ENCODE assay signal across 10 mouse cellular contexts in genomic region chr12:111848300-111848798, GRCm38 (mm10). TPM values are rescaled to one million over a fixed set of nuclear protein-coding genes. Genes with fewer than 3 reads are reported as not detected.
DNase-seq lines count a peak whose midpoint lies in the region; ATAC-seq and TF ChIP-seq lines count a peak whose summit lies in the region.
"Had no signal": no experiment of that assay in that cellular context is flagged by ENCODE, and none has a peak within 500 bp of the region (broad histone marks: within the 10 kb centered on the region; RNA-seq: fewer than 3 reads in every experiment).

No protein-coding gene starts in this region.

- TF ChIP-seq CTCF in layer of hippocampus, adult 2 months (conservative IDR thresholded peaks at IDR 0.05), result no peak

- no peaks in the 10 kb centered on the region for H3K4me1 ChIP-seq in intestine, embryonic 15.5 days (replicated peaks)
- H3K4me1 ChIP-seq in forebrain, embryonic 16.5 days (replicated peaks; ENCODE audit: control insufficient read depth, insufficient read depth, low read length), result no peaks in the 10 kb centered on the region
- no peaks in the 10 kb centered on the region for H3K4me1 ChIP-seq in neural tube, embryonic 15.5 days
- H3K4me1 ChIP-seq: hindbrain, embryonic 12.5 days had no signal

- no peak for DNase-seq in layer of hippocampus, adult 2 months (ENCODE audit: low spot score in 2 of 2)
- no peak for DNase-seq in layer of hippocampus, adult 9-10 months (ENCODE audit: low spot score)
- peak; percentile 11 for DNase-seq in R1 (ENCODE audit: low read depth, low spot score)
- peak; percentile 52 to 64 for DNase-seq in cerebellum, postnatal 25 days
- DNase-seq in thymus, postnatal 14 days, result no peak

- no peak overlapping the region for H3K9ac ChIP-seq in intestine, embryonic 15.5 days
- no peak overlapping the region for H3K9ac ChIP-seq in forebrain, embryonic 16.5 days (replicated peaks; ENCODE audit: low read depth, low read length)
- H3K9ac ChIP-seq in neural tube, embryonic 15.5 days (replicated peaks), result no peak overlapping the region
- H3K9ac ChIP-seq: hindbrain, embryonic 12.5 days; limb, embryonic 12.5 days had no signal

- no peaks in the 10 kb centered on the region for H3K9me3 ChIP-seq in intestine, embryonic 15.5 days
- no peaks in the 10 kb centered on the region for H3K9me3 ChIP-seq in forebrain, embryonic 16.5 days (ENCODE audit: control insufficient read depth, low read length)
- H3K9me3 ChIP-seq in neural tube, embryonic 15.5 days (replicated peaks), result no peaks in the 10 kb centered on the region
- H3K9me3 ChIP-seq: limb, embryonic 12.5 days had no signal

- ATAC-seq in intestine, embryonic 15.5 days, result peak; percentile 41
- ATAC-seq in forebrain, embryonic 16.5 days, result no peak
- ATAC-seq in neural tube, embryonic 15.5 days (ENCODE audit: low FRiP score), result no peak

- H3K27me3 ChIP-seq in intestine, embryonic 15.5 days (replicated peaks), result no peaks in the 10 kb centered on the region
- H3K27me3 ChIP-seq in forebrain, embryonic 16.5 days (replicated peaks; ENCODE audit: control insufficient read depth, insufficient read depth, low read length), result no peaks in the 10 kb centered on the region
- no peaks in the 10 kb centered on the region for H3K27me3 ChIP-seq in neural tube, embryonic 15.5 days (replicated peaks)
- H3K27me3 ChIP-seq: hindbrain, embryonic 12.5 days; limb, embryonic 12.5 days had no signal

- H3K27ac ChIP-seq in layer of hippocampus, adult 2 months, result peak overlapping the region; percentile 68; the same call in 1 of the 2 replicates
- no peak overlapping the region for H3K27ac ChIP-seq in intestine, embryonic 15.5 days
- H3K27ac ChIP-seq in forebrain, embryonic 16.5 days (ENCODE audit: low read length), result no peak overlapping the region
- no peak overlapping the region for H3K27ac ChIP-seq in neural tube, embryonic 15.5 days (replicated peaks)
- H3K27ac ChIP-seq: hindbrain, embryonic 12.5 days; limb, embryonic 12.5 days had no signal

- no peak overlapping the region for H3K4me2 ChIP-seq in intestine, embryonic 15.5 days (replicated peaks)
- H3K4me2 ChIP-seq in forebrain, embryonic 16.5 days (ENCODE audit: low read length), result no peak overlapping the region
- no peak overlapping the region for H3K4me2 ChIP-seq in neural tube, embryonic 15.5 days
- H3K4me2 ChIP-seq: hindbrain, embryonic 12.5 days; limb, embryonic 12.5 days had no signal

- no peaks in the 10 kb centered on the region for H3K36me3 ChIP-seq in intestine, embryonic 15.5 days
- no peaks in the 10 kb centered on the region for H3K36me3 ChIP-seq in forebrain, embryonic 16.5 days (ENCODE audit: control insufficient read depth, insufficient read depth)
- peaks cover 18% of the 10 kb centered on the region for H3K36me3 ChIP-seq in neural tube, embryonic 15.5 days
- H3K36me3 ChIP-seq: hindbrain, embryonic 12.5 days; limb, embryonic 12.5 days had no signal

- WGBS in intestine, embryonic 15.5 days, result 63% methylated on average over 9 of the region's 9 CpGs
- WGBS in forebrain, embryonic 16.5 days, result 87% methylated on average over 9 of the region's 9 CpGs
- 69% methylated on average over 9 of the region's 9 CpGs for WGBS in neural tube, embryonic 15.5 days

- H3K4me3 ChIP-seq in layer of hippocampus, adult 2 months, result no peak overlapping the region
- no peak overlapping the region for H3K4me3 ChIP-seq in intestine, embryonic 15.5 days (replicated peaks)
- no peak overlapping the region for H3K4me3 ChIP-seq in forebrain, embryonic 16.5 days (replicated peaks; ENCODE audit: low read length)
- H3K4me3 ChIP-seq in neural tube, embryonic 15.5 days (replicated peaks), result no peak overlapping the region
- H3K4me3 ChIP-seq: hindbrain, embryonic 12.5 days; limb, embryonic 12.5 days had no signal

RNA-seq across cellular contexts. Expression of gene Zfyve21, which starts 34.4 kb away (rescaled TPM):
- 10 to 100 TPM; 20.0 to 20.6 TPM for total RNA-seq in layer of hippocampus, adult 2 months (2021)
- 183 and 191 TPM in 2 replicates for polyA plus RNA-seq in intestine, embryonic 15.5 days (2015; fragmentation: Nextera tagmentation; extraction: Ambion mirVana)
- polyA plus RNA-seq in forebrain, embryonic 16.5 days (2015; fragmentation: Nextera tagmentation; extraction: Ambion mirVana), result 37.6 and 40.1 TPM in 2 replicates
- 39.8 and 64.0 TPM in 2 replicates for polyA plus RNA-seq in neural tube, embryonic 15.5 days (2015; fragmentation: Nextera tagmentation; extraction: Ambion mirVana)

RNA-seq across cellular contexts. Expression of gene Xrcc3, which starts 34.7 kb away (rescaled TPM):
- total RNA-seq in layer of hippocampus, adult 2 months (2021), result 1 to 10 TPM; 3.2 to 4.2 TPM
- 8.9 and 9.9 TPM in 2 replicates for polyA plus RNA-seq in intestine, embryonic 15.5 days (2015; fragmentation: Nextera tagmentation; extraction: Ambion mirVana)
- polyA plus RNA-seq in forebrain, embryonic 16.5 days (2015; fragmentation: Nextera tagmentation; extraction: Ambion mirVana), result 3.3 and 4.5 TPM in 2 replicates
- polyA plus RNA-seq in neural tube, embryonic 15.5 days (2015; fragmentation: Nextera tagmentation; extraction: Ambion mirVana), result 2.5 and 4.6 TPM in 2 replicates

RNA-seq across cellular contexts. Expression of gene Ppp1r13b, which starts 59.6 kb away (rescaled TPM):
- total RNA-seq in layer of hippocampus, adult 2 months (2021), result 100 to 1,000 TPM; 101 to 106 TPM
- polyA plus RNA-seq in intestine, embryonic 15.5 days (2015; fragmentation: Nextera tagmentation; extraction: Ambion mirVana), result 19.8 and 21.7 TPM in 2 replicates
- polyA plus RNA-seq in forebrain, embryonic 16.5 days (2015; fragmentation: Nextera tagmentation; extraction: Ambion mirVana), result 21.8 and 23.5 TPM in 2 replicates
- polyA plus RNA-seq in neural tube, embryonic 15.5 days (2015; fragmentation: Nextera tagmentation; extraction: Ambion mirVana), result 32.1 and 33.5 TPM in 2 replicates

Comparison
In these comparisons a context has a peak if more than half of its experiments do, and no peak if none do; other contexts are left out.
1. DNase-seq: peak in R1 (single experiment) and cerebellum, postnatal 25 days (2 of 2); none in layer of hippocampus, adult 2 months (0 of 2), layer of hippocampus, adult 9-10 months (single experiment) and thymus, postnatal 14 days (single experiment).